Mouse (Mus musculus): ENCODE measurements around the gene Pcp2.
A peak's percentile ranks its signal among the peaks of the same experiment; 100 is the strongest.

The Pcp2 gene

GRCm38 (mm10) chr8:3625445-3625844 is at the start of gene Pcp2:
Gene Pcp2 (minus strand): TSS chr8:3625545.
- DNase-seq (ENCODE audit: low spot score in 2 of 2), result no peak

- no peak for DNase-seq (ENCODE audit: low spot score in 2 of 2)
These were observed 49.3 kb upstream of the Pcp2 start for GRCm38 (mm10) chr8:3674671-3675070.

GRCm38 (mm10) chr8:3671980-3672491 is 46.7 kb upstream of the Pcp2 start, which contains the start of gene Fcor:
Gene Fcor (minus strand): TSS chr8:3672362.
- DNase-seq (ENCODE audit: low spot score in 2 of 2), result peak; percentile 77 to 92

- no peak for DNase-seq (ENCODE audit: low spot score in 2 of 2)
These were observed 45.0 kb upstream of the Pcp2 start for GRCm38 (mm10) chr8:3670388-3670787.

GRCm38 (mm10) chr8:3665507-3665906 is 40.2 kb upstream of the Pcp2 start, which contains the start of gene Mcemp1:
Gene Mcemp1 (plus strand): TSS chr8:3665754.
- no peak for DNase-seq (ENCODE audit: low spot score in 2 of 2)

GRCm38 (mm10) chr8:3664405-3664804 is 39.1 kb upstream of the Pcp2 start:
- no peak for DNase-seq (ENCODE audit: low spot score in 2 of 2)

GRCm38 (mm10) chr8:3660889-3661288 is 35.5 kb upstream of the Pcp2 start:
- DNase-seq (ENCODE audit: low spot score in 2 of 2), result no peak

GRCm38 (mm10) chr8:3656725-3657381 is 31.5 kb upstream of the Pcp2 start:
- DNase-seq (ENCODE audit: low spot score in 2 of 2), result no peak

- DNase-seq (ENCODE audit: low spot score in 2 of 2), result no peak
These were observed 30.2 kb upstream of the Pcp2 start, which contains the start of gene Retn for GRCm38 (mm10) chr8:3655526-3655925. Gene Retn (plus strand): TSS chr8:3655770.

- DNase-seq (ENCODE audit: low spot score in 2 of 2), result no peak
These were observed 29.6 kb upstream of the Pcp2 start for GRCm38 (mm10) chr8:3654726-3655508.

GRCm38 (mm10) chr8:3652845-3653244 is 27.5 kb upstream of the Pcp2 start:
- no peak for DNase-seq (ENCODE audit: low spot score in 2 of 2)

GRCm38 (mm10) chr8:3648990-3649389 is 23.6 kb upstream of the Pcp2 start:
- DNase-seq (ENCODE audit: low spot score in 2 of 2), result no peak

- DNase-seq (ENCODE audit: low spot score in 2 of 2), result no peak
These were observed 22.9 kb upstream of the Pcp2 start for GRCm38 (mm10) chr8:3648268-3648667.

GRCm38 (mm10) chr8:3647561-3647960 is 22.2 kb upstream of the Pcp2 start:
- DNase-seq (ENCODE audit: low spot score in 2 of 2), result no peak

- no peak for DNase-seq (ENCODE audit: low spot score in 2 of 2)
These were observed 21.6 kb upstream of the Pcp2 start for GRCm38 (mm10) chr8:3646824-3647531.

- DNase-seq (ENCODE audit: low spot score in 2 of 2), result peak; percentile 16 to 23
These were observed 20.5 kb upstream of the Pcp2 start for GRCm38 (mm10) chr8:3645804-3646203.

GRCm38 (mm10) chr8:3631478-3631875 is 6.1 kb upstream of the Pcp2 start:
- DNase-seq (ENCODE audit: low spot score in 2 of 2), result peak in 1 of 2 experiments; percentile 14

GRCm38 (mm10) chr8:3630647-3631477 is 5.5 kb upstream of the Pcp2 start, which contains the start of gene Stxbp2:
Gene Stxbp2 (plus strand): TSS chr8:3630955.
- peak; percentile 77 to 85 for DNase-seq (ENCODE audit: low spot score in 2 of 2)

GRCm38 (mm10) chr8:3628014-3628413 is 2.7 kb upstream of the Pcp2 start:
- peak; percentile 24 to 28 for DNase-seq (ENCODE audit: low spot score in 2 of 2)

GRCm38 (mm10) chr8:3626971-3627370 is 1.6 kb upstream of the Pcp2 start:
- DNase-seq (ENCODE audit: low spot score in 2 of 2), result no peak

GRCm38 (mm10) chr8:3622119-3622518 is 3.2 kb downstream of the Pcp2 start:
- DNase-seq (ENCODE audit: low spot score in 2 of 2), result no peak
